In the genomic region with DNA sequence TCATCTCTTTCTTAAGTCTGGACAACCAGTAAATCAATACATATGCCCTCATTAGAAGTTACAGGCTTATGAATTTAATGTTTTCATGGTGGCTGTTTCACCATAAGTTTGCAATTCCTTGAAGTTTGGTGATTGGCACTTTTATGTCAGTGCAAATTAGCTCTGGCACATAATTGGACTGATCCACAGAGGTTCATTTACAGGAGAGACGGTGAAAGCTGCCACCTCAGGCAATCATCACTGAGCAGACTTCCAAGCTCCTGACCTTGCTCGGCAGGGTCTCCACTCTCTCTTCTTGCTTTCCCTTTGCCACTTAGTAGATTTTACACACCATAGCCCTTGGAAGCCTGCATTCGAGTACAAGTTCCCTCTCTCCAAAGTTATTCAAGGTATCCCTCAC, we compare ENCODE assay signal across 15 mouse cellular contexts.
"Had no signal": no experiment of that assay in that cellular context is flagged by ENCODE, and none has a peak within 500 bp of the region (broad histone marks: within the 10 kb centered on the region; RNA-seq: fewer than 3 reads in every experiment).

No protein-coding gene starts in this region.

- DNase-seq: kidney, adult 2 months; kidney, postnatal 14 days; liver, embryonic 13.5 days; liver, postnatal 0 days; lung, postnatal 14 days; right cerebral cortex, postnatal 14 days; thymus, postnatal 36 days had no signal

- H3K4me2 ChIP-seq: kidney, embryonic 15.5 days; liver, embryonic 13.5 days; lung, embryonic 15.5 days; midbrain, embryonic 11.5 days; midbrain, embryonic 15.5 days; neural tube, embryonic 12.5 days had no signal

- H3K9ac ChIP-seq: kidney, embryonic 15.5 days; liver, embryonic 13.5 days; liver, postnatal 0 days; lung, embryonic 15.5 days; midbrain, embryonic 15.5 days; neural tube, embryonic 12.5 days had no signal

- H3K9me3 ChIP-seq: kidney, embryonic 15.5 days; liver, embryonic 13.5 days; lung, embryonic 15.5 days; midbrain, embryonic 15.5 days; neural tube, embryonic 12.5 days had no signal

- H3K4me1 ChIP-seq: liver, embryonic 13.5 days; lung, embryonic 15.5 days; megakaryocyte, embryonic 14.5 days; neural tube, embryonic 12.5 days had no signal

- H3K36me3 ChIP-seq: kidney, embryonic 15.5 days; liver, embryonic 13.5 days; lung, embryonic 15.5 days; midbrain, embryonic 15.5 days; neural tube, embryonic 12.5 days had no signal

- H3K4me3 ChIP-seq: kidney, embryonic 15.5 days; left cerebral cortex, adult 2 months; liver, embryonic 13.5 days; lung, embryonic 15.5 days; megakaryocyte, embryonic 14.5 days; midbrain, embryonic 15.5 days; neural tube, embryonic 12.5 days had no signal

- ATAC-seq: liver, postnatal 0 days; midbrain, embryonic 15.5 days had no signal

- H3K27me3 ChIP-seq: kidney, embryonic 15.5 days; liver, embryonic 13.5 days; lung, embryonic 15.5 days; megakaryocyte, embryonic 14.5 days; midbrain, embryonic 15.5 days; neural tube, embryonic 12.5 days had no signal

- H3K27ac ChIP-seq: kidney, embryonic 15.5 days; left cerebral cortex, adult 2 months; liver, embryonic 13.5 days; lung, embryonic 15.5 days; macrophage; midbrain, embryonic 15.5 days; neural tube, embryonic 12.5 days had no signal
